8 mouse cellular contexts compared by ENCODE assay signal in the genomic region with DNA sequence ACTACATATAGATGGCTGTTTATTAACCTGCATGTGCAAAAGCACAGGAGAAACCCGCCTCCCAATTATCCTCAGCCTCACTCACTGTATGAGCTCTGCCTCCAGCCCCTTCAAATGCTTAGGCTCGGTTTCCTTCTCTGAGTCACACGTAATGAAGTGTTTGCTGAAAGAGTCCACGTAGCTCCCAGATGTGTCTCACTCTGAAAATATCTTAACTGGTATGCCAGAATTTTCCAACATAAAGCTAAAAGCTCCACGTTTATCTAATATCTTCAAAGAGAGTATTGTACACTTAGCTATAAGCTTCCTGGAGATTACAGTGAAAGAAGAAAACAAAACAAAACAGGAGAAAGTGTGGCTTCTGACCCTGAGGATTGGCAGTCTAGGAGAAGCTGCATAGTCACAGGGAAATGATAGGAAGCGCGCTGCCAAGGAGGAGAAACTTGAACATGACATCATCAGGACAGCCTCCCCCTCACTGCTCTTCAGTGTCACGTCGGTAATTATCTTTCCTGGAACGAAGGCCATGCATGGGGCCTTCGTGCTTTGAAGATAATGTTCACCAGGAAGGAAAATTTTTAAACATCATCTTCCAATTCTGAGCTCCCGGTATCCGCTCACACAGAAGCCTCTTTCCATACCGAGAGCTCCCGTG.
A peak's percentile ranks its signal among the peaks of the same experiment; 100 is the strongest.
DNase-seq lines count a peak whose midpoint lies in the region; ATAC-seq and TF ChIP-seq lines count a peak whose summit lies in the region.

No protein-coding gene starts in this region.

- no peaks in the 10 kb centered on the region; the same call in 1 of the 2 replicates for H3K4me1 ChIP-seq in forebrain, postnatal 0 days (ENCODE audit: insufficient read depth)
- peaks cover 14% of the 10 kb centered on the region; the same call in 1 of the 2 replicates for H3K4me1 ChIP-seq in forebrain, embryonic 10.5 days
- peaks cover 30% of the 10 kb centered on the region for H3K4me1 ChIP-seq in limb, embryonic 13.5 days

- 0 out of 2 replicates have a peak overlapping the region, but pooled peaks have one; percentile 0 for H3K4me2 ChIP-seq in forebrain, postnatal 0 days (ENCODE audit: low read depth)
- peak overlapping the region; percentile 5; the same call in 1 of the 2 replicates for H3K4me2 ChIP-seq in limb, embryonic 13.5 days (replicated peaks)

- H3K4me3 ChIP-seq in forebrain, postnatal 0 days (ENCODE audit: low read depth, low read length) = no peak overlapping the region
- no peak overlapping the region for H3K4me3 ChIP-seq in forebrain, embryonic 10.5 days
- H3K4me3 ChIP-seq in limb, embryonic 13.5 days = no peak overlapping the region

- no peak overlapping the region for H3K9ac ChIP-seq in forebrain, postnatal 0 days
- H3K9ac ChIP-seq in limb, embryonic 13.5 days = no peak overlapping the region

- ATAC-seq in forebrain, postnatal 0 days = no peak
- peak; percentile 60 for ATAC-seq in limb, embryonic 13.5 days (ENCODE audit: low FRiP score, low read depth)
- ATAC-seq in megakaryocyte-erythroid progenitor cell, adult 5-6 weeks (replicated peaks; ENCODE audit: low FRiP score, low TSS enrichment, poor library complexity, severe bottlenecking) = no peak

- H3K36me3 ChIP-seq in forebrain, postnatal 0 days (ENCODE audit: insufficient read depth) = no peaks in the 10 kb centered on the region
- no peaks in the 10 kb centered on the region for H3K36me3 ChIP-seq in forebrain, embryonic 10.5 days (replicated peaks)
- H3K36me3 ChIP-seq in limb, embryonic 13.5 days = no peaks in the 10 kb centered on the region

- H3K27ac ChIP-seq in forebrain, postnatal 0 days (ENCODE audit: low read depth, low read length) = 0 out of 2 replicates have a peak overlapping the region, but pooled peaks have one; percentile 2
- no peak overlapping the region for H3K27ac ChIP-seq in forebrain, embryonic 10.5 days
- peak overlapping the region; percentile 56; the same call in 1 of the 2 replicates for H3K27ac ChIP-seq in limb, embryonic 13.5 days

- no peaks in the 10 kb centered on the region for H3K9me3 ChIP-seq in forebrain, postnatal 0 days (ENCODE audit: low read length)
- no peaks in the 10 kb centered on the region for H3K9me3 ChIP-seq in forebrain, embryonic 10.5 days
- no peaks in the 10 kb centered on the region for H3K9me3 ChIP-seq in limb, embryonic 13.5 days

- no peak for TF ChIP-seq CTCF in forebrain, postnatal 0 days (IDR thresholded peaks at IDR 0.05; ENCODE audit: low read depth)

- no peaks in the 10 kb centered on the region for H3K27me3 ChIP-seq in forebrain, postnatal 0 days (ENCODE audit: insufficient read depth, low read length)
- H3K27me3 ChIP-seq in forebrain, embryonic 10.5 days (ENCODE audit: poor library complexity, severe bottlenecking) = no peaks in the 10 kb centered on the region
- H3K27me3 ChIP-seq in limb, embryonic 13.5 days = no peaks in the 10 kb centered on the region

- no peak for DNase-seq in forebrain, postnatal 0 days
- no peak for DNase-seq in forebrain, embryonic 10.5 days (ENCODE audit: extremely low spot score, low spot score)
- peak; percentile 60 for DNase-seq in 3134 (ENCODE audit: extremely low read depth, insufficient read length, low spot score)
- peak; percentile 35 for DNase-seq in forelimb bud, embryonic 11.5 days (ENCODE audit: low read depth, low spot score)
- no peak for DNase-seq in left cerebral cortex, adult 18-20 months (ENCODE audit: low spot score in 2 of 2)
- no peak for DNase-seq in T-cell, adult 2 months (ENCODE audit: low spot score)

- 51% methylated on average over 15 of the region's 15 CpGs for WGBS in forebrain, postnatal 0 days
- WGBS in forebrain, embryonic 10.5 days = 81% methylated on average over 15 of the region's 15 CpGs
- WGBS in limb, embryonic 13.5 days = 38% methylated on average over 15 of the region's 15 CpGs

Comparison
In these comparisons a context has a peak if more than half of its experiments do, and no peak if none do; other contexts are left out.
1. DNase-seq: peak in 3134 (single experiment) and forelimb bud, embryonic 11.5 days (single experiment); none in forebrain, postnatal 0 days (single experiment), forebrain, embryonic 10.5 days (single experiment), left cerebral cortex, adult 18-20 months (0 of 2) and T-cell, adult 2 months (single experiment).